Mouse (Mus musculus) G1E (cell line): ENCODE results near the gene Clp1.

Source experiments
- CTCF ChIP-seq: IDR thresholded peaks from 2 replicates; pipeline ENCODE4 v1.5.1; 2012; ENCODE audit warnings: low read depth, low read length, inconsistent platforms, mixed read lengths
- GATA1 ChIP-seq: IDR thresholded peaks from 2 replicates; pipeline ENCODE4 v1.6.1; 2012; ENCODE audit warnings: borderline replicate concordance, low read length, inconsistent platforms, mixed read lengths

GRCm38 (mm10) chr2:84733579-84734300 is 6.6 kb upstream of the Clp1 start, which contains the start of gene Ypel4:
- no peak for TF ChIP-seq CTCF
- TF ChIP-seq GATA1, result no peak
